Mouse (Mus musculus) stomach, embryonic 15.5 days (tissue): ENCODE measurements at regions not wholly inside any gene's neighbourhood (a gene's known extent, or its start where the extent isn't known, plus 50 kb on each side); places are given as distances from the start of the nearest gene placed in this dataset.
"Not testable (repeated sequence)": the region's sequence is repeated elsewhere in the genome, so short reads cannot be mapped to it uniquely, and the experiment has no call there.

Experiments used
- ATAC-seq: fragments of 200-750 bp; cut with Nextera tagmentation; 2 replicates; pipeline ENCODE4 v1.8.0; 2017; ENCODE audit warnings: low read depth, moderate number of reproducible peaks, moderate TSS enrichment; ENCODE audit not compliant: insufficient read depth, low FRiP score
- H3K27ac ChIP-seq: fragments of 300-500 bp; sonication (generic); 2 replicates; pipeline ENCODE4 v1.5.1; 2015; ENCODE audit warnings: mild to moderate bottlenecking, inconsistent platforms
- H3K27me3 ChIP-seq: fragments of 300-500 bp; sonication (generic); replicated peaks from 2 replicates; pipeline ENCODE4 v1.6.1; 2015; ENCODE audit warnings: inconsistent platforms
- H3K36me3 ChIP-seq: fragments of 300-500 bp; sonication (generic); 2 replicates; pipeline ENCODE4 v1.6.1; 2015; ENCODE audit warnings: inconsistent platforms
- H3K4me1 ChIP-seq: fragments of 300-500 bp; sonication (generic); 2 replicates; pipeline ENCODE4 v1.6.1; 2015; ENCODE audit warnings: inconsistent platforms
- H3K4me2 ChIP-seq: fragments of 300-500 bp; sonication (generic); 2 replicates; pipeline ENCODE4 v1.6.1; 2015; ENCODE audit warnings: mild to moderate bottlenecking, inconsistent platforms
- H3K4me3 ChIP-seq: fragments of 300-500 bp; sonication (generic); replicated peaks from 2 replicates; pipeline ENCODE4 v1.5.1; 2015; ENCODE audit warnings: inconsistent platforms
- H3K9ac ChIP-seq: fragments of 300-500 bp; sonication (generic); 2 replicates; pipeline ENCODE4 v1.6.1; 2015; ENCODE audit warnings: inconsistent platforms
- H3K9me3 ChIP-seq: fragments of 300-500 bp; sonication (generic); 2 replicates; pipeline ENCODE4 v1.6.1; 2016; ENCODE audit warnings: inconsistent platforms
- WGBS: fragments of 180-500 bp; shearing (Covaris S2); methylation state at CpG from one replicate; pipeline ENCODE4 v1.1.7; 2015; 5-methylcytosine and 5-hydroxymethylcytosine counted together

GRCm38 (mm10) chr16:50023885-50024284 lies 223.6 kb downstream of the Cd47 start:
- Histone ChIP-seq H3K9ac (no peak overlapping the region), H3K4me1 (no peaks in the 10 kb centered on the region), H3K9me3 (no peaks in the 10 kb centered on the region), H3K4me2 (no peak overlapping the region), H3K36me3 (no peaks in the 10 kb centered on the region), H3K27me3 (no peaks in the 10 kb centered on the region), H3K27ac (no peak overlapping the region), H3K4me3 (no peak overlapping the region)
- ATAC-seq, result no peak
- WGBS, result 81% methylated on average over 1 of the region's 1 CpGs

DNA sequence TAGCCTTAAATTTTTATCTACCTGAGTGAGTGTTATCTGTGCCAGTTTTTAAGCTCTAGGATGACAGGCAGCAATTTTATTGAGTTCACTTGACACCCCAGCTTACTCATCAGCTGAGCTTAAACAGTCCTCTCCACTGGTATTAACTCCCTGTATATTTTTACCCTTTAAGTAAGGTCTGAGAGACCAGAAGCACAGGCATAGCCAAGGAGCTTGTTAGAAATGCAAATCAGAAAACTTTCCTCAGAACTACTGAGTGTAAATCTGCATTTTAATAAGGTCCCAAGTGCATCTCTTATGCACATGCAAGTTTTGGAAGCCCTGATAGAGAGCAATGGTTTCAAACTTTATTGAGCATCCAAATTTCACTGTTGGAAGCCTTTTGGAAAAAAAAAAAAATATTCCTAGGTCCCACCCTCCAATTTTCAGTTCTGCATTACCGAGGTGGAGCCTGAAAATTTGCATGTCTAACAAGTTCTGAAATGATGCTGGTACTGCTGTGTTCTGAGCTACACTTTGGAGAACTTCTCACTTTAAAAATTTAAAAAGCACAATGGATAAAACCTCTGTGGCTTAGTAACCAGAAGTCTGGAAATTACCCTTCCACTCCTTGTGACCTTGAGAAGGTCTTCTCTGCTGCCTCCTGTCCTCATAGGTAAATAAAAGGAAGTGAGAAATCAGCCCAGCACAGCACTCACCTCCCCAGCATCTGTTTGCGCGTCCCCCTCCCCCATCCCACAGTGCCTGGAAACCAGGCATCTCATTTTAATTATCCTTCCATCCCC lies 226.0 kb downstream of the Cd47 start:
- no peak overlapping the region for H3K4me2 ChIP-seq
- H3K36me3 ChIP-seq, result no peaks in the 10 kb centered on the region
- H3K27ac ChIP-seq, result no peak overlapping the region
- no peak for ATAC-seq
- WGBS, result 16% methylated on average over 3 of the region's 3 CpGs
- no peak overlapping the region for H3K4me3 ChIP-seq
- no peaks in the 10 kb centered on the region for H3K27me3 ChIP-seq
- no peak overlapping the region for H3K9ac ChIP-seq
- no peaks in the 10 kb centered on the region for H3K9me3 ChIP-seq
- H3K4me1 ChIP-seq, result no peaks in the 10 kb centered on the region

DNA sequence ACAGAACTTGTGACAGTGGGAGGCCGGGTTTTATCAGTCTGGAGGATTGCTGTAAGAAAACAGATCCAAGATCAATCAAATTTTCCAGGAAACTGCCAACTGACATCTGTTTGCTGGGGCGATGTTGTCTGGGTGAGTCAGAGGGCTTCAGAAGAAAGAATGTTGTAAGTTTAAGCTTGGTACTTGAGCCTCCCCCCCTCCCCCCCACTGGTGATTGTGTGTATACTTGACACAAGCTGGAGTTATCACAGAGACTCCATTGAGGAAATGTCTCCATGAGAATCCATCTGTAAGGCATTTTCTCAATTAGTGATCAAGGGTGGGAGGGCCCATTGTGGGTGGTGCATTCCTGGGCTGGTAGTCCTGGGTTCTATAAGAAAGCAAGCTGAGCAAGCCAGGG lies 226.9 kb downstream of the Cd47 start:
- WGBS, result 17% methylated on average over 2 of the region's 2 CpGs
- Histone ChIP-seq H3K9ac (no peak overlapping the region), H3K4me1 (no peaks in the 10 kb centered on the region), H3K9me3 (no peaks in the 10 kb centered on the region), H3K4me2 (no peak overlapping the region), H3K36me3 (no peaks in the 10 kb centered on the region), H3K27me3 (no peaks in the 10 kb centered on the region), H3K27ac (no peak overlapping the region), H3K4me3 (no peak overlapping the region)
- no peak for ATAC-seq

- no peak overlapping the region for H3K4me3 ChIP-seq
- 79% methylated on average over 1 of the region's 1 CpGs for WGBS
- no peak overlapping the region for H3K4me2 ChIP-seq
- H3K27ac ChIP-seq, result no peak overlapping the region
- H3K36me3 ChIP-seq, result no peaks in the 10 kb centered on the region
- H3K9ac ChIP-seq, result no peak overlapping the region
- no peak for ATAC-seq
- no peaks in the 10 kb centered on the region for H3K9me3 ChIP-seq
- H3K27me3 ChIP-seq, result no peaks in the 10 kb centered on the region
- H3K4me1 ChIP-seq, result no peaks in the 10 kb centered on the region
These were observed 229.4 kb downstream of the Cd47 start for GRCm38 (mm10) chr16:50029711-50030110.

GRCm38 (mm10) chr16:50030355-50030754 lies 230.0 kb downstream of the Cd47 start:
- not testable (repeated sequence) for H3K4me2 ChIP-seq, H3K27ac ChIP-seq, H3K9ac ChIP-seq, ATAC-seq, H3K4me1 ChIP-seq, H3K9me3 ChIP-seq, H3K36me3 ChIP-seq, H3K4me3 ChIP-seq, H3K27me3 ChIP-seq

- H3K4me1 ChIP-seq, result no peaks in the 10 kb centered on the region
- no peak for ATAC-seq
- H3K9me3 ChIP-seq, result no peaks in the 10 kb centered on the region
- H3K27me3 ChIP-seq, result no peaks in the 10 kb centered on the region
- H3K27ac ChIP-seq, result peak overlapping the region; percentile 31; the same call in 1 of the 2 replicates
- no peak overlapping the region for H3K9ac ChIP-seq
- H3K4me2 ChIP-seq, result no peak overlapping the region
- H3K4me3 ChIP-seq, result no peak overlapping the region
- no peaks in the 10 kb centered on the region for H3K36me3 ChIP-seq
- WGBS, result 30% methylated on average over 2 of the region's 2 CpGs
These were observed 230.6 kb downstream of the Cd47 start for GRCm38 (mm10) chr16:50030905-50031369.

DNA sequence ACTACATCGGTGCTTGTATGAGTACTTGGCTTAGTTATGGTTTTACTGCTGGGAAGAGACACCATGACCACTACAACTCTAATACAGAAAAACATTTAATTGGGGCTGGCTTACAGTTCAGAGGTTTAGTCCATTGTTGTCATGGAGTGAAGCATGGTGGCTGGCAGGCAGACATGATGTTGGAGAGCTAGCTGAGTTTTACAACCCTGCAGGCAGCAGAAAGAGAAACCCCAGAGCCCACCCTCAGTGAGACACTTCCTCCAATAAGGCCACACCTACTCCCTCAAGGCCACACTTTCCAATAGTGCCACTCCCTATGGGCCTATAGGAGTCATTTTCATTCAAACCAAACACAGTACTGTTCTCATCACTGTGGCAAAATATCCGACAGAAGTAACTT lies 232.5 kb downstream of the Cd47 start:
- H3K9ac ChIP-seq, result no peak overlapping the region
- H3K27ac ChIP-seq, result no peak overlapping the region
- H3K4me1 ChIP-seq, result no peaks in the 10 kb centered on the region
- H3K4me2 ChIP-seq, result no peak overlapping the region
- H3K9me3 ChIP-seq, result no peaks in the 10 kb centered on the region
- WGBS, result 76% methylated on average over 2 of the region's 2 CpGs
- no peaks in the 10 kb centered on the region for H3K36me3 ChIP-seq
- H3K27me3 ChIP-seq, result no peaks in the 10 kb centered on the region
- no peak for ATAC-seq
- no peak overlapping the region for H3K4me3 ChIP-seq

DNA sequence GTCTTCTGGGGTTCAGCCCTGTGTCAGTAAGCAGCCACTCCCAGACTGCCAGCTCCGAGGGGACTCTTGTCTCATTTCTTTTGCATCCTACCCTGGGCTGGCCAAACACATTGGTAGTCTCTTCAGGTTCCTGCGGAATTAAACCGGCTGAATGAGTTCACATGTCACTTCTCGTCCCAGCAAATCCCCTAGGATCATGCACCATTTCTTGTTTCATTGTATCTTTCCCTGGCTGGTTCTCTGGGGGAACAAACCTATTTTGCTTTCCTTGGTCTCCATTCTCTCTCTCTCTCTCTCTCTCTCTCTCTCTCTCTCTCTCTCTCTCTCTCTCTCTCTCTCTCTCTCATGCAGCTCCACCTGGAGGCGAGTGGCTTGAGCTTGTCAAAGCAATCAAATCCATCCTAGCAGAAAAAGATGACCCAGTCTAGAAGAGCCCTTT lies 236.0 kb downstream of the Cd47 start:
- no peaks in the 10 kb centered on the region for H3K27me3 ChIP-seq
- H3K9ac ChIP-seq, result no peak overlapping the region
- H3K4me3 ChIP-seq, result no peak overlapping the region
- no peaks in the 10 kb centered on the region for H3K4me1 ChIP-seq
- 50% methylated on average over 5 of the region's 5 CpGs for WGBS
- H3K36me3 ChIP-seq, result no peaks in the 10 kb centered on the region
- no peaks in the 10 kb centered on the region for H3K9me3 ChIP-seq
- no peak overlapping the region for H3K27ac ChIP-seq
- ATAC-seq, result no peak
- H3K4me2 ChIP-seq, result no peak overlapping the region

GRCm38 (mm10) chr16:50044103-50044502 lies 243.8 kb downstream of the Cd47 start:
- Histone ChIP-seq H3K4me2 (no peak overlapping the region), H3K27ac (no peak overlapping the region), H3K9ac (no peak overlapping the region), H3K9me3 (no peaks in the 10 kb centered on the region), H3K36me3 (no peaks in the 10 kb centered on the region), H3K27me3 (no peaks in the 10 kb centered on the region), H3K4me1 (no peaks in the 10 kb centered on the region), H3K4me3 (no peak overlapping the region)
- WGBS, result 93% methylated on average over 1 of the region's 1 CpGs
- no peak for ATAC-seq

DNA sequence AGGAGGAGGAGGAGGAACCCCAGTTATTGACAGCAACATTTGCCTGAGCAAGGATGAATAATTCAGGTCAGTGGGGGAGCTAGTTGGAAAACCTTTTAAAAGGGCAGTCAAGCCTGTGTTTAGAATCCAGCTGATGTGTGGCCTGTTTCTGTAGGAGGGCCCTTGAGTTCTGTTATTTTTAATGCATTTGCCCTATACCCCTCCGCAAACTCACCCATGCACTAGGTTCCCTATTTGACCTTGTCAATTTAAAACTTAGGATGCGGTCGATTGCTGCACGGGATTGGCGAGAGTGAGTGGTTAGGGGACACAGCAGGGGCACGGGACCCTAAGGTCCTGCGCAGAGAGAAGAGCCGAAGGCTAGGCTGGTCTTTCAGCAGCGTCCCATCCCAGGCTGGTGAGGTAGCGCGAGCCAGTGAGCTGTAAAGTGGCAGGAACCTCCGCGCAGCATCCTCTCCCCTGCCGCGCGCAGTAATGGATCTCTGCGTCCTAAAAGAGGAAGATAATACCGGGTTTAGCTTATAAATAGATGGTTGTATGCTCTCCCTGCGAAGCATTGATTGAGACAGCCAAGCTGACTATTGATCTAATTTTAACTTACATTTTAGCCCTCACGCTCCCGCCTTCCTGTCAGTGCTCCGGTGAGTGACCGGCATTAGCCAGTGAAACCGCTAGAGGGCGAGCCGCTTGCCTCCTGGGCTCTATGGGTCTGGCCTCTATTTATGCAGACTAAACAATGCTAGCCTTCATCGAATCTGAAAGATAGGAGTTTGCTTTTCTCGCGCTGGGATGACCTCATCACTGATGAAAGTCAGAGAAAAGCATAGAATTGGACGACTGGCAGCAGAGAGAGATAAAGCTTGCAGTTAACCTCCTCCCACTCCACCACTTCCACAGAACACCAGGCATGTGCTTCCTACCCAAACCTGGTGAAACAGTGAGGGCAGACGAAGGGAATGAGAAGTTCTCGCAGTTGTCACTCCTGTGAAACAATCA lies 245.5 kb downstream of the Cd47 start:
- Histone ChIP-seq H3K9ac (no peak overlapping the region), H3K4me2 (peak overlapping the region; percentile 66), H3K4me3 (peak overlapping the region; percentile 35), H3K27ac (no peak overlapping the region), H3K4me1 (no peaks in the 10 kb centered on the region), H3K36me3 (no peaks in the 10 kb centered on the region), H3K9me3 (no peaks in the 10 kb centered on the region), H3K27me3 (no peaks in the 10 kb centered on the region)
- WGBS, result 13% methylated on average over 32 of the region's 32 CpGs
- ATAC-seq, result peak; percentile 82; the same call in 1 of the 2 replicates

DNA sequence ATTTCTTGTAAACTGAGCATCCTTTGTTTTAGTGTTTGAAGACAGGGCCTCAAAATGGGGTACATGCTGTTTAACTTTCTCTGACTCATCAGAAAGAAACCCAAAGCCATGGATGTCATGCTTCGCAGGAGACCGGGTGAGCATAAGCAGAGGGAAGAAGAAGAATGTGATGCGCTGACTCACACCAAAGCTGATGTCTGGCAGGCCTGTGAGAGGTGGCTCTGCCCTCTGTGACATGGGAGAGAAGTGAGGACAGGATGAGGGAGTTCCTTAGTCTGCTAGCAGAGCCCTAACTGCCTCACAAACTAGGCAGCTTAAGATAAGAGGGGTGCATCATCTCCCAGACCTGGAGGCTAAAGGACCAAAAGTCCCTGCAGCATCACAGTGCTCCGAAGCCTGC lies 263.2 kb downstream of the Cd47 start:
- Histone ChIP-seq H3K4me1 (no peaks in the 10 kb centered on the region), H3K4me3 (no peak overlapping the region), H3K4me2 (no peak overlapping the region), H3K9ac (no peak overlapping the region), H3K9me3 (no peaks in the 10 kb centered on the region), H3K27ac (no peak overlapping the region), H3K36me3 (no peaks in the 10 kb centered on the region), H3K27me3 (no peaks in the 10 kb centered on the region)
- 66% methylated on average over 4 of the region's 4 CpGs for WGBS
- no peak for ATAC-seq
